Mouse (Mus musculus): ENCODE measurements around the gene Fastkd3. TPM values are rescaled to one million over a fixed set of nuclear protein-coding genes. Genes with fewer than 3 reads are reported as not detected.
A peak's percentile ranks its signal among the peaks of the same experiment; 100 is the strongest.

Gene Fastkd3
- total and polyA plus RNA-seq, 3 experiments, result 18.8 to 21.5 TPM; not detected in 1

GRCm38 (mm10) chr13:68581086-68581740, 821 bp upstream of the Fastkd3 start:
- Histone ChIP-seq H3K36me3 (ENCODE audit: control insufficient read depth in 1 of 2, insufficient read depth in 2 of 2, low read length in 2 of 2) (peaks cover 0 to 13% of the 10 kb centered on the region in 2 experiments; a peak in 3 of 4 replicates), H3K27me3 (ENCODE audit: control insufficient read depth in 1 of 2, insufficient read depth in 2 of 2, low read length in 2 of 2) (no peaks in the 10 kb centered on the region), H3K79me2 (ENCODE audit: control insufficient read depth, insufficient read depth, low read length, poor library complexity) (peaks cover 26% of the 10 kb centered on the region), H3K9ac (ENCODE audit: control insufficient read depth, low read depth, low read length, poor library complexity, severe bottlenecking) (peak overlapping the region; percentile 97), H3K9me3 (replicated peaks; ENCODE audit: insufficient read depth, low read length) (no peaks in the 10 kb centered on the region), H3K27ac (ENCODE audit: control insufficient read depth, low read depth, low read length) (peak overlapping the region; percentile 98), H3K4me1 (ENCODE audit: control insufficient read depth in 1 of 2, insufficient read depth in 2 of 2, low read length in 2 of 2) (peaks cover 0 to 2% of the 10 kb centered on the region in 2 experiments; a peak in 1 of 4 replicates), H3K4me3 (ENCODE audit: control insufficient read depth in 1 of 2, insufficient read depth in 1 of 2, low read depth in 2 of 2, low read length in 2 of 2) (peak overlapping the region; percentile 63 to 85)
- DNase-seq (ENCODE audit: low read depth, low spot score), result peak; percentile 51
- TF ChIP-seq GABPA (IDR thresholded peaks at IDR 0.05; ENCODE audit: low read depth, low read length) (no peak), USF2 (IDR thresholded peaks at IDR 0.05; ENCODE audit: borderline replicate concordance in 1 of 2, insufficient read depth in 1 of 2, low read depth in 1 of 2, low read length in 2 of 2) (no peak), E2F4 (IDR thresholded peaks at IDR 0.05; ENCODE audit: borderline replicate concordance, low read depth, low read length) (no peak), POLR2AphosphoS5 (IDR thresholded peaks at IDR 0.05; ENCODE audit: borderline replicate concordance, low read depth, low read length) (no peak), TAL1 (IDR thresholded peaks at IDR 0.05; ENCODE audit: low read length) (no peak), ZC3H11A (IDR thresholded peaks at IDR 0.05; ENCODE audit: low read depth, low read length) (no peak), SIN3A (IDR thresholded peaks at IDR 0.05; ENCODE audit: low read length) (no peak; the same call in 1 of the 2 replicates), KAT2A (conservative IDR thresholded peaks at IDR 0.05; ENCODE audit: low read depth, low read length) (no peak), ZNF384 (IDR thresholded peaks at IDR 0.05; ENCODE audit: low read depth, low read length) (no peak), MXI1 (IDR thresholded peaks at IDR 0.05; ENCODE audit: low read depth, low read length) (no peak), NRF1 (IDR thresholded peaks at IDR 0.05; ENCODE audit: insufficient read depth, low read depth, low read length, poor library complexity, severe bottlenecking) (no peak), UBTF (IDR thresholded peaks at IDR 0.05; ENCODE audit: borderline replicate concordance, insufficient read depth, low read depth, low read length) (no peak), POLR2A (IDR thresholded peaks at IDR 0.05; ENCODE audit: control insufficient read depth in 1 of 2, insufficient read depth in 1 of 2, low read depth in 1 of 2, low read length in 2 of 2, poor library complexity in 1 of 2) (no peak), CHD1 (IDR thresholded peaks at IDR 0.05; ENCODE audit: low read depth, low read length) (no peak), POLR2AphosphoS2 (IDR thresholded peaks at IDR 0.05; ENCODE audit: low read length) (no peak), MYC (IDR thresholded peaks at IDR 0.05; ENCODE audit: low read depth, low read length) (no peak), TCF12 (IDR thresholded peaks at IDR 0.05; ENCODE audit: low read depth, low read length) (no peak), ELF1 (IDR thresholded peaks at IDR 0.05; ENCODE audit: low read depth, low read length) (no peak), MYB (IDR thresholded peaks at IDR 0.05; ENCODE audit: low read depth, low read length) (no peak), JUND (IDR thresholded peaks at IDR 0.05; ENCODE audit: low read depth, low read length) (no peak)

- Histone ChIP-seq H3K4me1 (ENCODE audit: control insufficient read depth in 1 of 2, insufficient read depth in 2 of 2, low read length in 2 of 2) (peaks cover 0 to 2% of the 10 kb centered on the region in 2 experiments; a peak in 1 of 4 replicates), H3K27ac (ENCODE audit: control insufficient read depth, low read depth, low read length) (peak overlapping the region; percentile 36), H3K4me3 (ENCODE audit: control insufficient read depth in 1 of 2, insufficient read depth in 1 of 2, low read depth in 2 of 2, low read length in 2 of 2) (peak overlapping the region; percentile 72 to 87), H3K27me3 (ENCODE audit: control insufficient read depth in 1 of 2, insufficient read depth in 2 of 2, low read length in 2 of 2) (no peaks in the 10 kb centered on the region), H3K79me2 (ENCODE audit: control insufficient read depth, insufficient read depth, low read length, poor library complexity) (peaks cover 26% of the 10 kb centered on the region), H3K36me3 (ENCODE audit: control insufficient read depth in 1 of 2, insufficient read depth in 2 of 2, low read length in 2 of 2) (peaks cover 0 to 13% of the 10 kb centered on the region in 2 experiments; a peak in 3 of 4 replicates), H3K9me3 (replicated peaks; ENCODE audit: insufficient read depth, low read length) (no peaks in the 10 kb centered on the region), H3K9ac (ENCODE audit: control insufficient read depth, low read depth, low read length, poor library complexity, severe bottlenecking) (peak overlapping the region; percentile 78)
- peak; percentile 52 for DNase-seq (ENCODE audit: low read depth, low spot score)
- no peak for TF ChIP-seq CTCF (IDR thresholded peaks at IDR 0.05 in 2 of 3, conservative IDR thresholded peaks at IDR 0.05 in 1 of 3; ENCODE audit: control insufficient read depth in 1 of 3, insufficient read depth in 1 of 3, low read depth in 2 of 3, low read length in 3 of 3, poor library complexity in 1 of 3, severe bottlenecking in 1 of 3)
- peak; percentile 85 for TF ChIP-seq BHLHE40 (IDR thresholded peaks at IDR 0.05; ENCODE audit: borderline replicate concordance, low read depth, low read length)
- no peak for TF ChIP-seq MAZ (IDR thresholded peaks at IDR 0.05; ENCODE audit: low read depth, low read length)
- peak; percentile 67 for TF ChIP-seq USF1 (IDR thresholded peaks at IDR 0.05; ENCODE audit: low read depth, low read length)
Measured at GRCm38 (mm10) chr13:68582517-68582780, 415 bp downstream of the Fastkd3 start.

All from MEL (cell line).